Mouse (Mus musculus) megakaryocyte, embryonic 14.5 days (primary cell): Measurements from ENCODE around the gene Cbr2.

Experiments used
- FLI1 ChIP-seq: IDR thresholded peaks from 2 replicates; pipeline ENCODE4 v1.6.1; 2012; ENCODE audit warnings: low read length, inconsistent platforms, mixed read lengths
- GATA1 ChIP-seq: IDR thresholded peaks from 3 replicates; pipeline ENCODE4 v1.6.1; 2012; ENCODE audit warnings: mixed read lengths, low read length, inconsistent platforms, borderline replicate concordance

- TF ChIP-seq GATA1 (no peak), FLI1 (no peak)
Measured at GRCm38 (mm10) chr11:120706120-120706519, 25.8 kb downstream of the Cbr2 start.
